Mouse (Mus musculus) heart, embryonic 11.5 days (tissue): ENCODE measurements around the gene Ercc6l2. TPM values are rescaled to one million over a fixed set of nuclear protein-coding genes. Genes with fewer than 3 reads are reported as not detected.
A peak's percentile ranks its signal among the peaks of the same experiment; 100 is the strongest.

Experiments
- ATAC-seq: fragments of 200-750 bp; cut with Nextera tagmentation; replicated peaks from 2 replicates; pipeline ENCODE4 v1.8.0; 2017; ENCODE audit warnings: moderate library complexity; ENCODE audit not compliant: insufficient number of reproducible peaks, low FRiP score, low TSS enrichment
- H3K27ac ChIP-seq: fragments of 300-500 bp; sonication (generic); 2 replicates; pipeline ENCODE4 v1.5.1; 2014; ENCODE audit warnings: mild to moderate bottlenecking, low read depth, low read length
- H3K27me3 ChIP-seq: fragments of 300-500 bp; sonication (generic); 2 replicates; pipeline ENCODE4 v1.6.1; 2014; ENCODE audit warnings: mild to moderate bottlenecking, low read length, mixed read lengths; ENCODE audit not compliant: control insufficient read depth, insufficient read depth
- H3K36me3 ChIP-seq: fragments of 300-500 bp; sonication (generic); 2 replicates; pipeline ENCODE4 v1.6.1; 2014; ENCODE audit warnings: mild to moderate bottlenecking, low read length, moderate library complexity, mixed read lengths; ENCODE audit not compliant: control insufficient read depth, insufficient read depth
- H3K4me1 ChIP-seq: fragments of 300-500 bp; sonication (generic); 2 replicates; pipeline ENCODE4 v1.6.1; 2014; ENCODE audit warnings: low read length; ENCODE audit not compliant: control insufficient read depth, insufficient read depth
- H3K4me2 ChIP-seq: fragments of 300-500 bp; sonication (generic); 2 replicates; pipeline ENCODE4 v1.6.1; 2014; ENCODE audit warnings: mild to moderate bottlenecking, moderate library complexity
- H3K4me3 ChIP-seq: fragments of 300-500 bp; sonication (generic); 2 replicates; pipeline ENCODE4 v1.5.1; 2014; ENCODE audit warnings: low read depth, low read length
- H3K9ac ChIP-seq: fragments of 300-500 bp; sonication (generic); 2 replicates; pipeline ENCODE4 v1.6.1; 2014; ENCODE audit warnings: mild to moderate bottlenecking, low read depth, low read length, moderate library complexity
- H3K9me3 ChIP-seq: fragments of 300-500 bp; sonication (generic); replicated peaks from 2 replicates; pipeline ENCODE4 v1.6.1; 2016; ENCODE audit warnings: low read length; ENCODE audit not compliant: control insufficient read depth
- WGBS: fragments of 180-500 bp; shearing (Covaris S2); extraction: QIAGEN DNeasy Blood & Tissue Kit; methylation state at CpG from one replicate; pipeline ENCODE4 v1.1.7; 2014; ENCODE audit not compliant: insufficient replicate concordance; 5-methylcytosine and 5-hydroxymethylcytosine counted together
- polyA plus RNA-seq: library from polyadenylated mRNA; unstranded; fragments of >200 nt; fragmentation: Nextera tagmentation; extraction: Ambion mirVana; gene quantifications from 2 replicates; pipeline ENCODE4 v1.2.1, GENCODE M21; 2014

The Ercc6l2 gene
- 14.5 and 14.9 TPM in 2 replicates for polyA plus RNA-seq

DNA sequence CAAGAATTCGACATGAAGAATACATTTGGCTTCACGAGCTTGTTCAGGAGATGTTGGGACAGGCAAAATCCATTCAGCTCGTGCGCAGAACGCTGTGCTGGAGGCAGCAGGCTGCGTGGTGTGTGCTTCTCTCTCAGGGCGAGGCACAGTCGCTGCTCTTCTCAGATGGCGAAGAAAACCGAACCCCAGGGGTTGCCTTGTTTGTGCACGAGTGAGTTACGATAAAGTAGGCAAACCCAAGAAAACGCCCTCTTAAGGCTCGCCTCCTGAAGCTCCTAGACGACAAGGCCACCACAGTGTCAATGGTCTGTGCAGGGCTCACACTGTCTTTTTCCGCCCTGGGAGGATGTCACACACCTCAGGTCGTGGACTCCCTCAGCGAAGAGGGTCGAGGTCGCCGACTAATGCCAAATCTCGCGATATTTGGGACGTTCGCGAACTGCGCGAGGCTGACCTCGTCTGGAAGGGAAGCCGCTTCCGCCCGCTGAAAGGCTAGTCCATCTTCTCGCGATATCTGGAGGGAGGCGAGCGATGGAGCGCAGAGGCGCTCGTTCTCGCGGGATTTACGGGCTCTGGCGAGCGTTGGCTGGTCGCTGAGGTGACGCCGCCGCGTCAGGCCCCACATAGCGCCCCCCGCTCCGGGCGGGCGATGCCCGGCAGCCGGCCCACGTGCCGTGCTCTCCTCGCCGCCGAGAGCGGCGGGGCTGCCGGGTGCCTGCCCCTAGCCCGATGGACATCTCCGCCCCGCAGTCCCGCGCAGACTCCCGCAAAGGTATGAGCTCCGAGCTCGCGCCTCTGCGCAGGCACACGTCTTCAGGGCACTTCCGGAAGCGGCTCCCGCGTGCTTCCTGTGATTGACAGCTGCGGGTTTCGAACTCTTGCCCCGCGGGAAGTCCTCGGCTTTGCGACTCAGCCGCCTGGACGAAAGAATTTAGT lies at the start of gene Ercc6l2:
TSS of gene Ercc6l2 (plus strand) at position 495 of the 936 bp plus-strand sequence.
- peaks cover 5% of the 10 kb centered on the region; the same call in 1 of the 2 replicates for H3K4me1 ChIP-seq
- H3K9me3 ChIP-seq, result no peaks in the 10 kb centered on the region
- H3K4me2 ChIP-seq, result peak within 1 kb of the TSS; percentile 81
- peak within 1 kb of the TSS; percentile 74 for H3K4me3 ChIP-seq
- peak; percentile 100 for ATAC-seq
- no peaks in the 10 kb centered on the region for H3K36me3 ChIP-seq
- no peaks in the 10 kb centered on the region for H3K27me3 ChIP-seq
- peak within 1 kb of the TSS; percentile 89 for H3K9ac ChIP-seq
- WGBS, result under 1% methylated on average over 87 of the region's 87 CpGs
- peak within 1 kb of the TSS; percentile 93 for H3K27ac ChIP-seq

DNA sequence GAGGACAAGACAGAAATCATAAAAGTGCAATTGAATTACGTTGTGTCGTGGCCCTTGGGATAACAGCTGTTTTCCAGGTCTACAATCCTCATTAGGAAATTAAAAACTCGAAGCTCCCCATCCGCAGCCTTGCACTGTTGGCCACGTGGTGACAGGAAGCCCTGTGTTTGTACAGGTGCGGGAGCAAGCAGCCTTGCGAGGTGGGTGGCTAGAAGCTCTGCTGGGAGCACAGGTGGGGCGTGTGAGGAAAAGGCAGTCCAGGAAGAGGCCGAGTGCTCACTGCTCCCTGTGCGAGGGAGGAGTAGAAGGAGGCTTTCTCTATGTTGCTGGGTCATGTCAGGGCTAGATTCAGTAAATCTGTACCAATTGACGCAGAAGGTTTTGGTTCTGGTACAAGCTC lies 49.0 kb upstream of the Ercc6l2 start:
- Histone ChIP-seq H3K27ac (no peak overlapping the region), H3K36me3 (no peaks in the 10 kb centered on the region), H3K9me3 (no peaks in the 10 kb centered on the region), H3K27me3 (no peaks in the 10 kb centered on the region), H3K4me2 (no peak overlapping the region), H3K9ac (no peak overlapping the region), H3K4me1 (no peaks in the 10 kb centered on the region; the same call in 1 of the 2 replicates), H3K4me3 (no peak overlapping the region)
- no peak for ATAC-seq
- WGBS, result 56% methylated on average over 11 of the region's 11 CpGs

DNA sequence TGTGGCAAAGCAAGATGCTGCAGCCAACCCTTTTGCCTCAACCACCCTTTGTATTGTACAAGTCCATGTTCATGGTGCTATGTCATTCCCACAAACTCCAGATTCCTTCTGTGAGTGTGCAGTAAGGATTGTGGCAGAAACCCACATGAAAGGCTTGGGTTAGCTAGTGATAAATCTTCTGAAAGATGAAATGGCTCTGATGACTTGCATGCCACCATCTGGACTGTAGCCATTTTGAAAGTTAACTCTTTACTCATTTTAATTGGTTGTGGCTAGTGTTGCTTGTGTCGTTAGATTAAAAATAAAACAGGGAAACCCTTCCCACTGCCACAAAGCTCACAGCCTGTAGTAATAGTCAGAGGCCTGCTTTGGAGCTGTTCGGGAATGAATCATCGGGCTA lies 44.0 kb upstream of the Ercc6l2 start:
- no peak for ATAC-seq
- WGBS, result 58% methylated on average over 3 of the region's 3 CpGs
- H3K4me1 ChIP-seq, result no peaks in the 10 kb centered on the region; the same call in 1 of the 2 replicates

DNA sequence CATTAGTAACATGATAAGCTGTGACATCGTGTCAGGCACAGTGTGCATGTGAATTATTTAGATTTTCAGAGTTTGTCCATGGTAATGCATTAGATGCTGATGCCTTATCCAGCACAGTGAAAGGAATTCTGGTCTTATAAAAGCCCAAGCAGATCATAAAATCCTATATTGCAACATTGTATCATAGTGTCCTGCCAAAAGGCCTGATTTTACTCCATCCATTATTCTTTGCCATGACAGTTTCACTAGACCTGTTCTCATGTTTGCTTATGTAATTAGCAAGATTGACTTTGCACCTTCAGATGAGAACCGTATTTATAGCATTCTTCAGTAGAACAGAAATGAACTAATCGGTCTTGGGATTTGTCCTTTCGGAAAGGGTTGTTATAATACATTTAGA lies 36.1 kb upstream of the Ercc6l2 start:
- 83% methylated on average over 4 of the region's 4 CpGs for WGBS
- H3K9me3 ChIP-seq, result no peaks in the 10 kb centered on the region
- H3K4me1 ChIP-seq, result no peaks in the 10 kb centered on the region
- no peak overlapping the region for H3K9ac ChIP-seq
- no peaks in the 10 kb centered on the region for H3K36me3 ChIP-seq
- no peaks in the 10 kb centered on the region for H3K27me3 ChIP-seq
- no peak overlapping the region for H3K27ac ChIP-seq
- no peak for ATAC-seq
- no peak overlapping the region for H3K4me2 ChIP-seq
- no peak overlapping the region for H3K4me3 ChIP-seq

More for the DNA sequence above, 44.0 kb upstream of the Ercc6l2 start:
- Histone ChIP-seq H3K4me2 (no peak overlapping the region), H3K4me3 (no peak overlapping the region), H3K27ac (no peak overlapping the region), H3K36me3 (no peaks in the 10 kb centered on the region), H3K9ac (no peak overlapping the region), H3K9me3 (no peaks in the 10 kb centered on the region), H3K27me3 (no peaks in the 10 kb centered on the region)

DNA sequence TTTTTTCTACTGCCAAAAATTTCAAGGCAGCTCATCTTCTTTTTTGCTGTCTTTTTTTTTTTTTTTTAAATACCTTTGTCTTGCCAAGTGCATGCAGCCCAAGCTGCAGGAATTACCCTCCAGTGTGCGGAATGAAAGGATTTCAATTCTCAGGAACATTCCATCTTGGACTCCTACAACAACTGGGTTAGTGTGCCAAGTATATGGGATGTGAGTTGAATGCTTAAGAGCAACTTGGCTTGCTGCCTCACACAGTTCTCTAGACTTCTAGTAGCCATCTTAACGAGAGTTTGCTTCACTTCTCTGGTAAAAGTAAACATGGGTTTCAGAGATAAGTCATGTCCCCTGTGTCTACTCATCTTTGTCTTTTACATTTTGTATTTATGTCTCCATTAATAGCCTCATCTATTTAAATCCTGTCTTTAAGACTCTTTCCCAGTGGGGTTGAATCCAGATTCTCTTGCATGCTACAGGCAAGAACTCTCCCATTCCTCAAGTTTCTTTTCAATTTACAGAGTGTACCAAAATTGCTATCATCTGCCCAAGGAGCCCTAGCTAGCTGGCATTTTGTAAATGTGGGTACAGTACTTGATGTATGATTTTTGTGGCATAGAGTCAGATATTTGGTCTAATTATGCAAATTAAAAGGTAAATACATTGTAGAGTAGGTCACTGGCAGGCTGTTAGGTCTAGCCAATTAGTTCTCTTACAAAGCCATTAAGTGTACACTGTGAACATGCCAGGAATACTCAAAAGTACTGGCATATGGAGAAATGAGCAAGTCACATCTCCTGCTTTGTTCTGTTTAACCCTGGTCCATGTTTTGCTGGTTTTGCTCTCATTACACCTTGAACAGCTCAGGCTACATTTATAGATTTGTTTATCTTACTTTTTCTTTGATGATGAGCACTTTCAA lies 35.4 kb upstream of the Ercc6l2 start:
- 78% methylated on average over 2 of the region's 2 CpGs for WGBS
- Histone ChIP-seq H3K36me3 (no peaks in the 10 kb centered on the region), H3K4me2 (no peak overlapping the region), H3K4me1 (no peaks in the 10 kb centered on the region), H3K27ac (no peak overlapping the region), H3K4me3 (no peak overlapping the region), H3K9me3 (no peaks in the 10 kb centered on the region), H3K27me3 (no peaks in the 10 kb centered on the region), H3K9ac (no peak overlapping the region)
- ATAC-seq, result no peak

DNA sequence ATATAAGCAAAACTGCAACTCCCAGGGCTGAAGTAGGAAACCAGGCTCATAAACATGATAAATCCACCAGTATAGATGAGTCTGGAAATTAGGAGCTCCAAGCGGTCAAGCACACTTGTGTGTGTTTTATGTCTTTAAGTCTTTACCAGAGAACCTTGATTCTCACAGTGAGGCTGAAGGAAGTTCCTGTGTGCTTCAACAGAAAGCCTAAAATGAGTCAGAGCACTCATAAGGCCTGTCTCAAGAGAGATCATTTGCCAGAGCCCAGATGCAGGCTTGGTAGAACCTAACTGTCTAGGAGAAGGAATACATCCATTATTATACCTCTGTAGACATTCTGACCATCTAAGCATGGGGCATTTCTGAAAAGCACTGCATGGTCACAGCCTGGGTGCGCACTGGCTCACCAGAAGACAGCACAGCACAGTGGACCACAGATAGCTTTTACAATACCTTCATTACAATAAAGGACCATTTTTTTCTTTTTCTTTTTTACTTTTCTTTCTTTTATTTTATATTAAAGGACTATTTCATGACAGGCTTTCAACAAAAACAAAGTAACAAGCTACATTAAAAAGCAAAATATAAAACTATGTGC lies 22.7 kb upstream of the Ercc6l2 start:
- 90% methylated on average over 2 of the region's 2 CpGs for WGBS
- H3K27ac ChIP-seq, result no peak overlapping the region
- no peak overlapping the region for H3K4me3 ChIP-seq
- no peak overlapping the region for H3K9ac ChIP-seq
- ATAC-seq, result no peak
- no peak overlapping the region for H3K4me2 ChIP-seq
- no peaks in the 10 kb centered on the region for H3K27me3 ChIP-seq
- no peaks in the 10 kb centered on the region for H3K36me3 ChIP-seq
- no peaks in the 10 kb centered on the region for H3K9me3 ChIP-seq
- no peaks in the 10 kb centered on the region for H3K4me1 ChIP-seq

DNA sequence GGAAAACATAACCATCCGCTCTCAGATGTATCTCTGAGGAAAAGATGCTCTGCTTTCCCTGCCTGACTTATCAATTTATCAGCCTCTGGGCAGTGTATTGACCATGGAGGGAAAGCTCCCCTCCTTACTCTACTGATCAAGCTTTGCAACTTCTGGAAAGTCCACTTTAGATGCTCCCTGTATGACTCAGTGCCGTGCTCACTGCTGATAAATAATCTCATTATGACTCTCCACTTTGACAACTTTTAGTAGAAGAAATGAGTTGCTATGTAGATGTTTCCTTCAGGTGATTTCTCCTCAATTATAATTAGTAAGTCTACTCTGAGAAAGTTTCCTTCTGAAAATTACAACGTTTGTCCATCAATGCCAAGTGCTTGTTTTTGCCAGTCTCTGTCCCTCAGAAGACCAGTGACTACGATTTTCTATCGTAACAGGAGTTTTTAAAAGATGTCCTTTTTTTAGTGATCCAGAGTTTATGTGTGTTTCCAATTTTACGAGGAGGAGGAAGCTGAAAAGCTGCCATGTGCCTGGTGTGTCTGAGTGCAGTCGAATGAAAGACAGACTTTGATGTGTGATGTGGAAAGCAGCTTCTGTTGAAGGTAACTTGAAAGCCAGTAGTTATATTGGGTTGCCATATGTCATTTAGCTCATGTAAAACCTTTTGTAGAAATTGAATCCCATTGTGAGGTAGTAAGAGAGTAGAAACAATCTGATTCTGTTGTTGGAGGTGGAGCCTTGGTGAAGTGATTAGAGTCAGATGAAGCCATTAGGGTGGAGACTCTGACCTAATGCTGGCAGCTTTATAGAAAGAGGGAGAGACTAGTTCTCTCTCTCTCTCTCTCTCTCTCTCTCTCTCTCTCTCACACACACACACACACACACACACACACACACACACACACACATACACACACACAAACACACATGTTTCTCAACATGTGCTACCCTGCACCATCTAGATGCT lies 21.4 kb upstream of the Ercc6l2 start:
- Histone ChIP-seq H3K9ac (no peak overlapping the region), H3K27ac (no peak overlapping the region), H3K4me1 (no peaks in the 10 kb centered on the region), H3K9me3 (no peaks in the 10 kb centered on the region), H3K4me3 (no peak overlapping the region), H3K36me3 (no peaks in the 10 kb centered on the region), H3K27me3 (no peaks in the 10 kb centered on the region), H3K4me2 (no peak overlapping the region)
- WGBS, result 75% methylated on average over 7 of the region's 7 CpGs
- no peak for ATAC-seq
